Mouse (Mus musculus) brain, adult 2 months (tissue): ENCODE results near the gene Crip2.

Experiments used
- DNase-seq: peaks from one replicate; pipeline ENCODE4 v3.0.0; 2011; ENCODE audit warnings: low read depth, low spot score

Gene Crip2

GRCm38 (mm10) chr12:113139908-113140615, at the start of gene Crip2:
TSS of gene Crip2 (plus strand) at chr12:113140236.
- DNase-seq: peak; percentile 95

- DNase-seq: no peak
These were observed 43.0 kb upstream of the Crip2 start for GRCm38 (mm10) chr12:113097040-113097439.

- DNase-seq: peak; percentile 59
These were observed 42.2 kb upstream of the Crip2 start, which contains the start of gene Mta1 for GRCm38 (mm10) chr12:113097749-113098281. TSS of gene Mta1 (plus strand) at chr12:113098278.

- no peak for DNase-seq
These were observed 41.4 kb upstream of the Crip2 start for GRCm38 (mm10) chr12:113098530-113099151.

GRCm38 (mm10) chr12:113099470-113100237, 40.4 kb upstream of the Crip2 start:
- DNase-seq: no peak

GRCm38 (mm10) chr12:113100448-113101076, 39.5 kb upstream of the Crip2 start:
- peak; percentile 61 for DNase-seq

- no peak for DNase-seq
These were observed 38.6 kb upstream of the Crip2 start for GRCm38 (mm10) chr12:113101251-113101960.

GRCm38 (mm10) chr12:113102461-113102860, 37.6 kb upstream of the Crip2 start:
- DNase-seq: peak; percentile 82

GRCm38 (mm10) chr12:113103846-113104451, 36.1 kb upstream of the Crip2 start:
- peak; percentile 42 for DNase-seq

GRCm38 (mm10) chr12:113106386-113106785, 33.6 kb upstream of the Crip2 start:
- peak; percentile 70 for DNase-seq

GRCm38 (mm10) chr12:113107431-113108124, 32.5 kb upstream of the Crip2 start:
- DNase-seq: no peak

- DNase-seq: no peak
These were observed 31.3 kb upstream of the Crip2 start for GRCm38 (mm10) chr12:113108528-113109283.

GRCm38 (mm10) chr12:113109801-113110200, 30.2 kb upstream of the Crip2 start:
- DNase-seq: peak; percentile 53

GRCm38 (mm10) chr12:113114141-113114540, 25.9 kb upstream of the Crip2 start:
- DNase-seq: no peak

GRCm38 (mm10) chr12:113114856-113115538, 25.0 kb upstream of the Crip2 start:
- DNase-seq: no peak

GRCm38 (mm10) chr12:113119516-113120410, 20.3 kb upstream of the Crip2 start:
- peak; percentile 87 for DNase-seq

- no peak for DNase-seq
These were observed 15.3 kb upstream of the Crip2 start for GRCm38 (mm10) chr12:113124726-113125125.

- DNase-seq: no peak
These were observed 9.3 kb upstream of the Crip2 start for GRCm38 (mm10) chr12:113130732-113131131.
